Mouse (Mus musculus): Measurements from ENCODE around the gene Leprot. TPM values are rescaled to one million over a fixed set of nuclear protein-coding genes. Genes with fewer than 3 reads are reported as not detected.

Gene Leprot
- total and polyA plus RNA-seq, 3 experiments: 51.5 to 51.7 TPM; not detected in 1

GRCm38 (mm10) chr4:101674790-101675189, 27.3 kb downstream of the Leprot start:
- H3K79me2 ChIP-seq (ENCODE audit: control insufficient read depth, insufficient read depth, low read length, poor library complexity): no peaks in the 10 kb centered on the region
- H3K9me3 ChIP-seq (replicated peaks; ENCODE audit: insufficient read depth, low read length): no peaks in the 10 kb centered on the region
- no peak overlapping the region for H3K27ac ChIP-seq (ENCODE audit: control insufficient read depth, low read depth, low read length)
- H3K4me1 ChIP-seq (ENCODE audit: control insufficient read depth in 1 of 2, insufficient read depth in 2 of 2, low read length in 2 of 2): no peaks in the 10 kb centered on the region
- H3K36me3 ChIP-seq (ENCODE audit: control insufficient read depth in 1 of 2, insufficient read depth in 2 of 2, low read length in 2 of 2): no peaks in the 10 kb centered on the region
- H3K9ac ChIP-seq (ENCODE audit: control insufficient read depth, low read depth, low read length, poor library complexity, severe bottlenecking): no peak overlapping the region
- no peak overlapping the region for H3K4me3 ChIP-seq (ENCODE audit: control insufficient read depth in 1 of 2, insufficient read depth in 1 of 2, low read depth in 2 of 2, low read length in 2 of 2)
- no peak for DNase-seq (ENCODE audit: low read depth, low spot score)
- TF ChIP-seq CHD1 (IDR thresholded peaks at IDR 0.05; ENCODE audit: low read depth, low read length) (no peak), KAT2A (conservative IDR thresholded peaks at IDR 0.05; ENCODE audit: low read depth, low read length) (no peak)
- no peaks in the 10 kb centered on the region for H3K27me3 ChIP-seq (ENCODE audit: control insufficient read depth in 1 of 2, insufficient read depth in 2 of 2, low read length in 2 of 2)

GRCm38 (mm10) chr4:101675726-101676125, 28.2 kb downstream of the Leprot start:
- H3K9me3 ChIP-seq (replicated peaks; ENCODE audit: insufficient read depth, low read length): no peaks in the 10 kb centered on the region
- no peaks in the 10 kb centered on the region for H3K79me2 ChIP-seq (ENCODE audit: control insufficient read depth, insufficient read depth, low read length, poor library complexity)
- no peaks in the 10 kb centered on the region for H3K4me1 ChIP-seq (ENCODE audit: control insufficient read depth in 1 of 2, insufficient read depth in 2 of 2, low read length in 2 of 2)
- no peak overlapping the region for H3K27ac ChIP-seq (ENCODE audit: control insufficient read depth, low read depth, low read length)
- TF ChIP-seq POLR2AphosphoS2 (IDR thresholded peaks at IDR 0.05; ENCODE audit: low read length) (no peak), TBP (IDR thresholded peaks at IDR 0.05; ENCODE audit: low read depth, low read length) (no peak), RAD21 (IDR thresholded peaks at IDR 0.05; ENCODE audit: low read depth, low read length) (no peak), TAL1 (IDR thresholded peaks at IDR 0.05; ENCODE audit: low read length) (no peak), E2F4 (IDR thresholded peaks at IDR 0.05; ENCODE audit: borderline replicate concordance, low read depth, low read length) (no peak), HCFC1 (IDR thresholded peaks at IDR 0.05; ENCODE audit: low read depth, low read length) (no peak), NRF1 (IDR thresholded peaks at IDR 0.05; ENCODE audit: insufficient read depth, low read depth, low read length, poor library complexity, severe bottlenecking) (no peak), GABPA (IDR thresholded peaks at IDR 0.05; ENCODE audit: low read depth, low read length) (no peak), MYB (IDR thresholded peaks at IDR 0.05; ENCODE audit: low read depth, low read length) (no peak), JUND (IDR thresholded peaks at IDR 0.05; ENCODE audit: low read depth, low read length) (no peak), USF1 (IDR thresholded peaks at IDR 0.05; ENCODE audit: low read depth, low read length) (no peak), BHLHE40 (IDR thresholded peaks at IDR 0.05; ENCODE audit: borderline replicate concordance, low read depth, low read length) (no peak), SIN3A (IDR thresholded peaks at IDR 0.05; ENCODE audit: low read length) (no peak), POLR2A (IDR thresholded peaks at IDR 0.05; ENCODE audit: control insufficient read depth in 1 of 2, insufficient read depth in 1 of 2, low read depth in 1 of 2, low read length in 2 of 2, poor library complexity in 1 of 2) (no peak), GATA1 (IDR thresholded peaks at IDR 0.05; ENCODE audit: low read depth, low read length) (no peak), CTCF (IDR thresholded peaks at IDR 0.05 in 2 of 3, conservative IDR thresholded peaks at IDR 0.05 in 1 of 3; ENCODE audit: control insufficient read depth in 1 of 3, insufficient read depth in 1 of 3, low read depth in 2 of 3, low read length in 3 of 3, poor library complexity in 1 of 3, severe bottlenecking in 1 of 3) (no peak)
- H3K4me3 ChIP-seq (ENCODE audit: control insufficient read depth in 1 of 2, insufficient read depth in 1 of 2, low read depth in 2 of 2, low read length in 2 of 2): no peak overlapping the region
- no peaks in the 10 kb centered on the region for H3K27me3 ChIP-seq (ENCODE audit: control insufficient read depth in 1 of 2, insufficient read depth in 2 of 2, low read length in 2 of 2)
- H3K9ac ChIP-seq (ENCODE audit: control insufficient read depth, low read depth, low read length, poor library complexity, severe bottlenecking): no peak overlapping the region
- H3K36me3 ChIP-seq (ENCODE audit: control insufficient read depth in 1 of 2, insufficient read depth in 2 of 2, low read length in 2 of 2): no peaks in the 10 kb centered on the region
- DNase-seq (ENCODE audit: low read depth, low spot score): no peak

All from MEL (cell line).